Mouse (Mus musculus): ENCODE data around the gene Ostf1. TPM values are rescaled to one million over a fixed set of nuclear protein-coding genes. Genes with fewer than 3 reads are reported as not detected.
A peak's percentile ranks its signal among the peaks of the same experiment; 100 is the strongest.

Ostf1 gene
- polyA plus RNA-seq, 1 experiment, result 79.9 TPM

DNA sequence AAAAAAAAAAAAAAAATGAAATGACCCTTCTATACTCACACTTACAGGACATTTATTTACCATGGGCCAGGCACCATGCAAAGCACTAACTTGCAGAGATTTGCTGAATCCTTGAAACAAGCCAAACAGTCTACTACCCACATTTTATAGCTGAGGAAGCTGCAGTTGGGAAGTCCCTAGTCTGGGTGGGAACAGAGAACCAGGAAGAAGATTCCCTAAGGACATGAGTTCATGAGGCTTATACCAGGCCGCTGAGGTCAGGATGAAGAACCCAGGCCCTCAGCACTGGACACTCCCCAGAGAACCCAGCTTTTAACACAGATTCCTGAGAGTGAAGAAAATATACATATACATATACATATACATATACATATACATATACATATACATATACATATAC is 14.1 kb downstream of the Ostf1 start:
- Histone ChIP-seq H3K36me3 (ENCODE audit: control insufficient read depth, insufficient read depth, low read length, poor library complexity, severe bottlenecking) (no peaks in the 10 kb centered on the region), H3K27ac (ENCODE audit: insufficient read depth, low read length) (no peak overlapping the region), H3K27me3 (ENCODE audit: control insufficient read depth, insufficient read depth, low read length, poor library complexity, severe bottlenecking) (no peaks in the 10 kb centered on the region), H3K4me1 (ENCODE audit: control insufficient read depth, insufficient read depth, low read length) (peaks cover 11% of the 10 kb centered on the region), H3K4me3 (ENCODE audit: low read depth, low read length) (no peak overlapping the region), H3K9me3 (replicated peaks; ENCODE audit: control insufficient read depth, insufficient read depth, low read length, poor library complexity, severe bottlenecking) (no peaks in the 10 kb centered on the region), H3K9ac (ENCODE audit: low read depth, poor library complexity, severe bottlenecking) (no peak overlapping the region)
- TF ChIP-seq CTCF (IDR thresholded peaks at IDR 0.05; ENCODE audit: low read depth, low read length), result no peak

DNA sequence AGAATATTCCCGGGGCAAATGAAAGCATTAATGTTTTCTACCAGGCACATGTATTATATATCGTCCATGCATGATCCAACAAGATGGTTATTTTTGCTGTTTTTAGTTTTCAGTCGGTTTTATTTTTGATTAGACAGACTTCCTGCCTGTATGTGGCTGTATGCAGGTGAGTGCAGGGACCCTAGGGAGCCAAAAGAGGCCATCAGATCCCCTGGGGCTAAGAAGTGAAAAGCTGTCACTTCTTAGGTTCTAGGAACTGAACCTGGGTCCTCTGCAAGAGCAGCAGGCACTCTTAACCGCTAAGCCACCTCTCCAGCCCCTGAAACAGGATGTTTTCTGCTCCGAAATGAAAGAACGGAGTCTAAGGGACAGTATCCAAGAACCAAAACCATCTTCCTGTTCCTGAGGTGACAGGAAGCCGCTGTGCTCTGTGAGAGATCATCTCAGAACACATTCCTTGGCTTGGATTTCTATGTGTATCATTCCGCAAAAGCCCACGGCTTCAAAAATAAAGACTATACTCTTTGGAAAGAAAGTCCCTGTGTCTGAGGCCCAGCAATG is 15.9 kb downstream of the Ostf1 start:
- Histone ChIP-seq H3K27me3 (ENCODE audit: control insufficient read depth, insufficient read depth, low read length, poor library complexity, severe bottlenecking) (no peaks in the 10 kb centered on the region), H3K9me3 (replicated peaks; ENCODE audit: control insufficient read depth, insufficient read depth, low read length, poor library complexity, severe bottlenecking) (no peaks in the 10 kb centered on the region), H3K27ac (ENCODE audit: insufficient read depth, low read length) (no peak overlapping the region), H3K36me3 (ENCODE audit: control insufficient read depth, insufficient read depth, low read length, poor library complexity, severe bottlenecking) (no peaks in the 10 kb centered on the region), H3K9ac (ENCODE audit: low read depth, poor library complexity, severe bottlenecking) (no peak overlapping the region), H3K4me1 (ENCODE audit: control insufficient read depth, insufficient read depth, low read length) (peaks cover 11% of the 10 kb centered on the region), H3K4me3 (ENCODE audit: low read depth, low read length) (no peak overlapping the region)
- no peak for TF ChIP-seq CTCF (IDR thresholded peaks at IDR 0.05; ENCODE audit: low read depth, low read length)
- no peak for TF ChIP-seq EP300 (IDR thresholded peaks at IDR 0.05; ENCODE audit: insufficient read depth, low read depth, low read length)
- no peak for TF ChIP-seq POLR2A (IDR thresholded peaks at IDR 0.05; ENCODE audit: insufficient read depth, low read length)

DNA sequence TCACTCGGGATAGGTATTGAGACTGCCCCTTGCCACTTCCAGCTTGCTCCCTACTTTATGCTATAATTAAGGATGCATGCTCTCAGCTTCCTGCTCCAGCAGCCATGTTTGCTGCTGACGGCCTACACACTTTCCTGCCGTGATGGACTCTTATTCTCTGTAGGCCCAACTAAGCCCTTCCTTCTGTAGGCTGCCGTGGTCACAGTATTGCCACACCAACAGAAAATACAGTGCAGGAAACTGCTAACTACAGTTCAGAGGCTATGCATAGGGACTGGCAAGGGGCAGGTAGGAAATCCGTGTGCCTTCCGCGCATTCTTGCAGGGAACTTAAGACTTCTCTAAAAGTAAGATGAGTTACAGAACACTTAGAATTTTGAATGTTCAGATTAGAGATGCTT is 17.3 kb downstream of the Ostf1 start:
- H3K9me3 ChIP-seq (replicated peaks; ENCODE audit: control insufficient read depth, insufficient read depth, low read length, poor library complexity, severe bottlenecking), result no peaks in the 10 kb centered on the region
- no peak for TF ChIP-seq POLR2A (IDR thresholded peaks at IDR 0.05; ENCODE audit: insufficient read depth, low read length)
- TF ChIP-seq EP300 (IDR thresholded peaks at IDR 0.05; ENCODE audit: insufficient read depth, low read depth, low read length), result no peak
- TF ChIP-seq CTCF (IDR thresholded peaks at IDR 0.05; ENCODE audit: low read depth, low read length), result no peak
- H3K9ac ChIP-seq (ENCODE audit: low read depth, poor library complexity, severe bottlenecking), result no peak overlapping the region
- peaks cover 8% of the 10 kb centered on the region for H3K4me1 ChIP-seq (ENCODE audit: control insufficient read depth, insufficient read depth, low read length)
- H3K27me3 ChIP-seq (ENCODE audit: control insufficient read depth, insufficient read depth, low read length, poor library complexity, severe bottlenecking), result no peaks in the 10 kb centered on the region
- H3K4me3 ChIP-seq (ENCODE audit: low read depth, low read length), result no peak overlapping the region
- no peak overlapping the region for H3K27ac ChIP-seq (ENCODE audit: insufficient read depth, low read length)
- H3K36me3 ChIP-seq (ENCODE audit: control insufficient read depth, insufficient read depth, low read length, poor library complexity, severe bottlenecking), result no peaks in the 10 kb centered on the region

DNA sequence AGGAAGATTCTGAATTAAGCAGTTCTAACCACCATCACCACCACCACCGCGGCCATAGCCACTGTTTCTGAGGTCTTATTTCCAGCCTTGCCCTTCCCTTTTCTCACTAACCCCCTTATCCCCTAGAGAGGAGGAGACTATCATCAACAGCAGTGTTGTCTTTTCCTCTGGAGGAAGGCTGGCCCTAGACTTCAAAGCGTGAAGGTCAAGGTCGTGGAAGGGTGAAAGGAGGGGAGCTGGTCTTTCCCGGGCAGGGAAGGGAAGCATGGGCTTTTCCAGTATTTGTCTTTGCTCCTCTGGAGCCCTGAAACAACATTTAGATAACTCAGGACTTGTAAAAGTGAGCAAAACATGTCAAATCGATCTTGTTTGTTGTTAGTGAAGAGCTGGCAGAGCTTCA is 22.6 kb downstream of the Ostf1 start:
- no peaks in the 10 kb centered on the region for H3K36me3 ChIP-seq (ENCODE audit: control insufficient read depth, insufficient read depth, low read length, poor library complexity, severe bottlenecking)
- TF ChIP-seq CTCF (IDR thresholded peaks at IDR 0.05; ENCODE audit: low read depth, low read length), result no peak
- peak; percentile 91 for TF ChIP-seq EP300 (IDR thresholded peaks at IDR 0.05; ENCODE audit: insufficient read depth, low read depth, low read length)
- peaks cover 16% of the 10 kb centered on the region for H3K4me1 ChIP-seq (ENCODE audit: control insufficient read depth, insufficient read depth, low read length)
- no peaks in the 10 kb centered on the region for H3K27me3 ChIP-seq (ENCODE audit: control insufficient read depth, insufficient read depth, low read length, poor library complexity, severe bottlenecking)
- no peaks in the 10 kb centered on the region for H3K9me3 ChIP-seq (replicated peaks; ENCODE audit: control insufficient read depth, insufficient read depth, low read length, poor library complexity, severe bottlenecking)
- H3K27ac ChIP-seq (ENCODE audit: insufficient read depth, low read length), result peak overlapping the region; percentile 91
- H3K4me3 ChIP-seq (ENCODE audit: low read depth, low read length), result no peak overlapping the region
- H3K9ac ChIP-seq (ENCODE audit: low read depth, poor library complexity, severe bottlenecking), result no peak overlapping the region

DNA sequence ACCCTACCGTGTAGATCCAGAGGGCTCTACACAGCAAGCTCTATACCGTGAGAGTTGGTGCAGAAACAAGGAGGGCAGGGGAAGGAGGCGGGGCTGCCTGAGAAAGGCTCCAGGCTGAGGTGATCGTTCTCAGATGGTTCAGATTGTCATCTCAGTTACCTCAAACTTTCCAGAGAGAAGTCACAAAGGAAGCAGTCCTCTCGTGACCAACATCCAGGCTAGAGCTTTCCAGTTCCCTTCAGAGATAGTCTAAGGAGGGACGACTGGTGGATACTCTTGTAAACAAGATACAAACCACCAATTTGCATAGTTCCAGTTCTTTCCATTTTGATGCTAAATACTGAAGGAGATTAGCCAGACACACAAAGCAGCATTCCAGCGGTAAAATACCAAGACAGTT is 23.7 kb downstream of the Ostf1 start:
- peak overlapping the region; percentile 86 for H3K27ac ChIP-seq (ENCODE audit: insufficient read depth, low read length)
- no peaks in the 10 kb centered on the region for H3K9me3 ChIP-seq (replicated peaks; ENCODE audit: control insufficient read depth, insufficient read depth, low read length, poor library complexity, severe bottlenecking)
- H3K36me3 ChIP-seq (ENCODE audit: control insufficient read depth, insufficient read depth, low read length, poor library complexity, severe bottlenecking), result no peaks in the 10 kb centered on the region
- TF ChIP-seq CTCF (IDR thresholded peaks at IDR 0.05; ENCODE audit: low read depth, low read length) (no peak), EP300 (IDR thresholded peaks at IDR 0.05; ENCODE audit: insufficient read depth, low read depth, low read length) (peak; percentile 89; the same call in 1 of the 2 replicates)
- no peak overlapping the region for H3K9ac ChIP-seq (ENCODE audit: low read depth, poor library complexity, severe bottlenecking)
- H3K27me3 ChIP-seq (ENCODE audit: control insufficient read depth, insufficient read depth, low read length, poor library complexity, severe bottlenecking), result no peaks in the 10 kb centered on the region
- no peak overlapping the region for H3K4me3 ChIP-seq (ENCODE audit: low read depth, low read length)
- H3K4me1 ChIP-seq (ENCODE audit: control insufficient read depth, insufficient read depth, low read length), result peaks cover 14% of the 10 kb centered on the region

DNA sequence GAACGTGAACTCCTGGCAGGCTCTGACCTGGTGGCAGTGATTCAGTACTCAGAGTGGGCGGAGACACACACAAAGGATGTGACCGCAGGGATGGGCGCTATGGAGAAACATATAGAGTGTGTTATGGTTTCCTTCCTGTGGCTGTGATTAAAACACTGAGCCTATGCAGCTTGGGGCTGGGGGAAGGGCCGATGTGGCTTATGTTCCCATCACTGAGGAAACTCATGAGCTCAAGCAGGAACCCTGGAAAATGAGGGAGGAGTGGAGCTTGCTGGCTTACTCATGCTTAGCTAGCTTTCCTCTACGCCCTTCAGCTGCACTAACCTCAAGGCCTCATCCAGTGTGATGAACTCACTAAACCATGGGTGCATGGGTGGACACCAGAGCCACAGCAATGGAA is 28.6 kb downstream of the Ostf1 start:
- Histone ChIP-seq H3K36me3 (ENCODE audit: control insufficient read depth, insufficient read depth, low read length, poor library complexity, severe bottlenecking) (no peaks in the 10 kb centered on the region), H3K4me3 (ENCODE audit: low read depth, low read length) (no peak overlapping the region), H3K27me3 (ENCODE audit: control insufficient read depth, insufficient read depth, low read length, poor library complexity, severe bottlenecking) (no peaks in the 10 kb centered on the region), H3K27ac (ENCODE audit: insufficient read depth, low read length) (no peak overlapping the region), H3K9me3 (replicated peaks; ENCODE audit: control insufficient read depth, insufficient read depth, low read length, poor library complexity, severe bottlenecking) (no peaks in the 10 kb centered on the region), H3K4me1 (ENCODE audit: control insufficient read depth, insufficient read depth, low read length) (peaks cover 10% of the 10 kb centered on the region), H3K9ac (ENCODE audit: low read depth, poor library complexity, severe bottlenecking) (no peak overlapping the region)
- TF ChIP-seq EP300 (IDR thresholded peaks at IDR 0.05; ENCODE audit: insufficient read depth, low read depth, low read length) (no peak), POLR2A (IDR thresholded peaks at IDR 0.05; ENCODE audit: insufficient read depth, low read length) (no peak), CTCF (IDR thresholded peaks at IDR 0.05; ENCODE audit: low read depth, low read length) (no peak)
